Mouse (Mus musculus): ENCODE data around the gene Nxph4.

The Nxph4 gene

DNA sequence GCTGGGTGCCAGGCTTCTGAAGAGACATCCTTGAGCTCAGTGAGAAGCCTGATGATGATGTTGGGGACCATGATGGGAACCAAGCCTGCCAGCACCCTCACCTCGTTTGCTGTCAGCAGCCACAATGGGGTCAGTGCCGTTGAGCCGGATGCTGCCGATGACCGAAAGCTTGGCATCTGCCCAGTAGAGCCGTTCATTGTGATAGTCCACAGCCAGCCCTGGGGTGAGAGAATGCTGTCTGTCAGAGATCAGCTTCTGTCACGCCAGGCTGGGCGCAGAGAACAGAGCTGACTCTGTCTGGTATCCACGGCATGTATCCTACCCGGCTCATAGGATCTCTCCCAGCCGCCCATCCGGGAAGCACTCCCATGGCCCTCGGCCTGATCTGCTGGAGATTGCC is 7.7 kb upstream of the Nxph4 start:
- DNase-seq (ENCODE audit: low spot score): no peak

DNA sequence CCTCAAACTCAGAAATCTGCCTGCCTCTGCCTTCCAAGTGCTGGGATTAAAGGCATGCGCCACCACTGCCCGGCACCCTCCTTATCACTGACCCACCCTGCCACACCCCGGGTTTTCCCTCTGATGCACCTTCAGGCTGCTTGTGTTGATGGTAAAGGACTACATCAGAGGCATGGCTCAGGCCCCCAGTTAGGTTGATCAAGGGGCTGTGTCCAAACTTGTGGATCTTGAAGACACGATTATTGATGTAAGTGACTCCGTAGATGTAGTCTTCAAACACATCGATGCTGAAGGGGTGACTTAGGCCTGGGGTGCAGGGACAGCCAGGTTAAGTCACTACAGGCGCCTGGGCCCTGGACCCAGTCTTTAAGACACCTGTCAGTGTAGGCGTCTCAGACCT is 7.2 kb upstream of the Nxph4 start:
- DNase-seq (ENCODE audit: low spot score): no peak

DNA sequence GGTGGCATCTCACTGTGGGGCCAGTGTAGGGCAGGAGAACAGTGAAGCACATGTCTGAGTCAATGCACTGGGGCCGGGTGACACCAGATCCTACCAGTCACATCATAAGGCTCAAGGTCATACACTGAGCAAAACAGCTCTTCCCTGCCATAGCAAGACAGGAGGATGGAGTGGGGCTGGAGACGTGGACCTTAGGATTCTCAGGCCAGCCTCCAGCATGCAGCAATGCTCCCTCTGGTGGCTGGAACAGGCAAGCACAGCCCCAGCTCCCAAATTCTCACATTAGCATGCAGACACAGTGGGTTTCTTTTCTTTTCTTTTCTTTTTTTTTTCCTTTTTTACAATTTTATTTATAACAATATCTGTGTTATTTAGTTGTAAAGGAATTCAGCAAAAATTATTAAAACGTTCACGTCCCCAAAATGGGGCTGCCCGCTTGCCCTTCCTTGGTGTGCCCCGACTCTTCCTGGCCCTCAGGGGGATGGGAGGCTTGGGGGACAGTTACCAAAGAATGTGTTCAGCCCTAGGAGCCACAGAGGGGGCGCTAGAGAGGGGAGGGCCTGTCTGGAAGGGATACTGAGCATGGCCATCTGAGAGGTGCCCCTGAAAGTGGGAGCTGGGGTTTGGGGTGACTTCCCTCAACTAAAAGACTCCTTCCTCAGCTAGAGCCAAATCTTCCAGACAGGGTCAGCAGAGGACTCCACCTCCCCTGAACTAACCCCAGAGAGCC is 3.7 kb upstream of the Nxph4 start:
- DNase-seq (ENCODE audit: low spot score): peak; percentile 35

DNA sequence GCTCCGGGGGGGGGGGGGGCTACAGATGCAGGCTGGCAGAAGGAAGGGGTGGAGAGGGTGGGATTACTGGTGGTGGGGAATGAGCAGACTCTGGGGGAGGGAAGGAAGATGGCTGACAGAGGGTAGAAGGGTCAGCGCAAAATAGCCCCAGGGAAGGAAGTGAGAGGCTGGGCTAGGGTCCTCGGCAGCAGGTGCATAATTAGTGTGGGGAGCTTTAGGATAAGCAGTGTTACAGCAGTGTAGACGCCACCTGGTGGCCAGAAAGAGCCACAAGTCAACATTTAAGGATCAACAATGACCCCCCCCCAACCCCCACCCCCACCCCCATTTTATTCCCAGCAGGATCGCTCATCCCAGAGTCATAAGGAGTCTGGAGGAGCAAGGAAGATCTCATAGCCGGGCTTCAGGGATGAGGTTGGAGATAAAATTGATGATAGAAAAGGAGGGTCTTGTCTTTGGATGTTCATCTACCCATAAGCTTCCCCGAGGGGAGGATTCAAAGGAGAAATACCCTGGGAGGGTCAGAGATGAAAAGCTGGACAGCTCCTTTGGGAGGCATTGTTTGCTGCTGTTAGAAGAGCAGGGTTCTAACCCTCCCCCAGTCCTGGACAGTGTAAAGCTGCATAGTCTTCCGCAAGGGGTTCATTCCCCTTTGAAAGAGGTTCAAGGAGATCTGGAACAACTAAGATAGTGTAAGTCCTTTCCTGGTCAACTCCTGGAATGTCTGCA is 2.4 kb upstream of the Nxph4 start:
- no peak for DNase-seq (ENCODE audit: low spot score)

DNA sequence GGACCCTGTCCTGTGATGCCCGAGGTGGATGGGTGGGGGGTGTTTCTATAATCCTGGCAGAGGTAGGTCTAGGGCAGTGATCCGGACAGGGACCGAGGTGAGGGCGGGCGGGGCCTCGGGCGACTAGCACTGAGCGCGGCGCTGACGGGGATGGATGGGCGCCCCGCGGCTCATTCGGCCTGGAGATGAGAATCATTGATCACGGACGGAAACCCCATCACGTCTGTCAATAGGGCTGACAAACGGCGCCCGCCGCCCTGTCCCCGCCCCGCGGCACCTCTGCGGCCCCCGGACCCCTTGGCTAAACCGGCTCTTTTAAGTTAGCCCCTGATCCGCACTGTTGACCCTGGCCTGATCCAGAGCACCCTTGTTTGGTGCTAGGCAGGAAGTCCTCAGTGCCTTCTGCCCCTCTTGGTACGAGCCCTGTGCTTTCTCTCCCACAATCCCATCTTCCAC is 598 bp upstream of the Nxph4 start:
- DNase-seq (ENCODE audit: low spot score): no peak

DNA sequence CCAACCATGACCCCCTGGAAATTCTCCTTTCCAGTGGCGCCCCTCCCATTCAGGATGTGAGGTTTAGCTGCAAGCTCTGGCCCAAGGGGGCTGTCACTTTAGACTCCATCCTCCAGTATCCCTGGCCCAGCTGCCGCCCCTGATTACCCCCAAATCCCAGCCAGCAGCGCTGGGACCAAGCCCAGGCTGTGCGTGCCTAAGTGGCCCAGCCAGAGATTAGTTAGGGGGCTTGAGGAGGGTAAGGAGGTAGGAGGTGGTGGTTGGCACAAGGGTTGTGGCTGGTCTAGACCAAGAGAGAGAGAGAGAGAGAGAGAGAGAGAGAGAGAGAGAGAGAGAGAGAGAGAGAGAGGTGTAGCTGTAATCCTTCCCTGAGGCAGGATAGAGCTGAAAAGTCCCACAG is 2.8 kb downstream of the Nxph4 start:
- DNase-seq (ENCODE audit: low spot score): no peak

DNA sequence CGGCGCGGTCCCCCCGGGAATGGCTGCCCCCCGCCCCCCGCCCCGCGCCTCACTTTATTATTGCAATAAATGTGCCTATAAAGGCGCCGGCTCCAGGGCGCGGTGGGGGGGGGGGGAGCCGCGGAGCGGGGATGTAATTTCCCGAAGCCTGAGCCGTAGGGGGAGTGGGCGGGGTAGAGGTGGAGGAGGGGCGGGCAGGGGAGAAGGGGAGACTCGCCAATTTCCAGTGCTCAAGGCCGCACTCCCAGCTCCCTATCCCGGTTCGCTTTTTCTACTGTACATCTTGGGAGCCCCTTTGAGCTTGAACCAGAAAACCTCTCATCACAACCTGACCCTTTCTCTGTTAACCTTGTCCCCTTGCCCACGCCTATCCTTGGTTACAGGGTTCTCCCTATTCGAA is 3.4 kb downstream of the Nxph4 start:
- no peak for DNase-seq (ENCODE audit: low spot score)

DNA sequence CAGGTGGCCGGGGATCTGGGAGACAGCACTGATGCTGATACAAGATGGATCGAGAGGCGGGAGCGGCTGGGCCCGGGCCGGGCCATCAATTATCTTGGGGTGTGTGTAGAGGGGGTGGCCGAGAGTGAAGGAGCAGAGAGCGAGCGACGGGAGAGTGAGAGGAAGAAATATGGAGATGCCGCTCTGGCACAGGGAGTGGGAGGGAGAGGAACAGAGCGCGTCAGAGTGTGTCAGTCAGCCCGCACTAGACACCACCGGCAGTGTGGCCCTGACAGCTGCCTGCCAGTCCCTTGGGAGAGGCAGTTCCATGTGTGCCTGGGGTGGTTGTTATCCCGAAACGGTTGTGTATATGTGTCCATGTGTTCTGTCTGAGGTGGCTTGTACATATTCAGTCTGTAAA is 6.9 kb downstream of the Nxph4 start:
- no peak for DNase-seq (ENCODE audit: low spot score)

DNA sequence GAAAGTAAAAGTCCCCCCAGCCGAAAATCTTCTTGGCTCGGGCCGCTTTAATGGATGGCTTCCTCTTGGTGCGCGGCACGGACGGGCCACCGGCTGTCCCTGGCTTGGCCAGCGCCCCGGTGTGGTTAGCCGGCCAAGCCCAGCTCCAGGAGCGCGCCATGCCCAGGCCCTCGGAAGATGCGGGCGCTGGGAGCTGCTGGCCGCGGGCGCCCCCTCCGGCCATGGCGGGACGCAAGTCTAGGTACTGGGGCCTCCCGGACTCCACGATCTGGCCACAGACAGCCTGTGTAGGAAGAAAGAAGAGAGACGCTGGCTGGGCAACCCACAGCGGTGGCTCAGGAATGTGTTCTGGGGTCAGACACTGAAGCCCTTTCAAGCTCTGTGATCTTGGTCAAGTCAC is 7.7 kb downstream of the Nxph4 start:
- DNase-seq (ENCODE audit: low spot score): no peak

DNA sequence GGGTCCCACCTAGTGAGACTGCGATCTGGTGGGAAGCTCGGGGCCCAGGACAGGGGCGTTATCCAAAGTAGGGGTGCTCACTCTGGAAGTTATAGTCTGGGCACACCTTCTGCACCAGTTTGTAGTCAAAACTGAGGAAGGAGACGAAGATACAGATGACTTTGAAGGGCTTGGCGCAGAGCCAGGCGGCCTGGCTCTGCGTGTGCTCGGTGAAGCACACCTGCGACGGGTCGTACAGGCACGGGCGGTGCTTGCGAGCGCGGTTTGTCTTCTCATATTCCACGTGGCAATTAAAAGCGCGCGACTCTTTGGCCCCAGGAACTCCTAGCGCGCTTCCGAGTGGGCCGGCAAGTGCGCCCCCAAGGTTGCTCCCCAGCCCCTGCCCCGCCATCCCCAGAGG is 8.3 kb downstream of the Nxph4 start:
- no peak for DNase-seq (ENCODE audit: low spot score)

DNA sequence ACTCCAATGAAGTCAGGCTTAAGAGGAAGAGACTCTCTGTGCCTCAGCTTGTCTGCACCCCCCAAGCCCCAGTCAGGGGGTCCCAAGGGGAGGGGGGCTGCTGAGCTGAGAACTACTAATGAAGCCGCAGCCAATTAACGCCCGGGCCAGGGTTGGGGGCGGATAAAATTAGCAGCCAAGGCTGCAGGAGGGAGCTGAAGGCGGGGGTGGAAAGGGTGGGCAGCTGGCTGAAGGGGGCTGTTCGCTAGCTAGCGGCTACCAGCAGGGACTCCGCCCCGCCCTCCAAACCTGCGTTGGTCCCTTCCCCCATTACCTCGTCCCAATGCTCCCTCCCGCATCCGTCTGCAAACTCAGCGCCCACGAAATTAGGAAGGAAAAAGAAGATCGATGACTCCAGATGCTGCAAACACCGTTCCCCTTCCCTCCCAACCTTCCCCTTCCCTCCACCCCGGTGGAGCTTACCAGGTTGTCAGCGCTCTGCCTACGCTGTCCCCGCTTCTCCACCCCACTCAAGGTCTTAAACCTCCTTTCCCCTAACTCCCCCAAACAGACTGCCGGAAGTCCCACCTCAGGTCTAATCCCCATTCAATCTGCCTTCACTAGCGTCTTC is 9.6 kb downstream of the Nxph4 start:
- no peak for DNase-seq (ENCODE audit: low spot score)

DNA sequence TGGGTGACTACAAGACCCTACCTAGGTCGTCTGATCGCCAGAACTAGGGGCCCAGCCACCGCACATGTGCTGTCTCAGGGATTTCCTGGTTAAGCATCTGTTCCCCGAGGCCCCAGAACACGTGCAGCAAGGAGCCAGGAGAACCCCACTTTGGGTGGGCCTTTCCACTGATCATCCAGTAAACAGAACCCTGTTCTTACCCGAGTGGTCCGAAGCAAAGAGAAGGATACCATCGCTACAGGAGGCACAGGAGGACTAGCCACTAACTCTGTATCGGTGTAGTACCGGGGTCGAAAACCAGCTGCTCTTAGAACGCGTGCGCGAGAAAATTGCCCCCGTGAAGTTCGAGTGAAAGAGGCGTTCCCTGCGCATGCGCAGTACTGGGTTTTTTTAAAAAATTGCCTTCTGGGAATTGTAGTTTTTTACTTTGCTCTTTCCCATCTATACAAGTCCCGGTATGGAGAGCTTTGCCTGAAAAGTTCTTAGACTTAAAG is 12.2 kb downstream of the Nxph4 start, which contains the start of gene Shmt2:
Gene Shmt2 (minus strand): TSS at position 357 of the 494 bp plus-strand sequence.
- peak; percentile 90 for DNase-seq (ENCODE audit: low spot score)

DNA sequence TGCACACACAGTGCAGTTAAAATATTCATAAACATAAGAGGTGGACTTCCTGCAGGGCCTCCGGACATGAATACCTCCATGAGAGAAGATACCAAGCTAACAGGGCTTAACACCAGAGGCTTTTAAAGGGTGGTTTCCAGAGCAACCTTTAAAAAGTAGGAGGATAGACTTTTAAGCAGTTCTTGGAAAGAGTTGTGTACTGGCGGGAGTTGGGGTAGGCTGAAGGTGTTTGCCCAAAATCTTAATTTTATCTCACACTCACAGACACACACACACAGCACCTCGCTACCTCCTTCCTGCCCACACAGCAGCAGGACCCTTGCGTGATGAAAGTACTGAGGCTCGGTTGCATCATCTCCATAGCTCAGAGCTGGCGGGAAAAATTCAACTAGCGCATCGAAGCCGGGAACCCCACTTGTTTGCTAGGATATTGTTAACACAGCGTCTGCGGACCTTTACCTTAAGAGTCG is 12.7 kb downstream of the Nxph4 start:
- peak; percentile 36 for DNase-seq (ENCODE audit: low spot score)

DNA sequence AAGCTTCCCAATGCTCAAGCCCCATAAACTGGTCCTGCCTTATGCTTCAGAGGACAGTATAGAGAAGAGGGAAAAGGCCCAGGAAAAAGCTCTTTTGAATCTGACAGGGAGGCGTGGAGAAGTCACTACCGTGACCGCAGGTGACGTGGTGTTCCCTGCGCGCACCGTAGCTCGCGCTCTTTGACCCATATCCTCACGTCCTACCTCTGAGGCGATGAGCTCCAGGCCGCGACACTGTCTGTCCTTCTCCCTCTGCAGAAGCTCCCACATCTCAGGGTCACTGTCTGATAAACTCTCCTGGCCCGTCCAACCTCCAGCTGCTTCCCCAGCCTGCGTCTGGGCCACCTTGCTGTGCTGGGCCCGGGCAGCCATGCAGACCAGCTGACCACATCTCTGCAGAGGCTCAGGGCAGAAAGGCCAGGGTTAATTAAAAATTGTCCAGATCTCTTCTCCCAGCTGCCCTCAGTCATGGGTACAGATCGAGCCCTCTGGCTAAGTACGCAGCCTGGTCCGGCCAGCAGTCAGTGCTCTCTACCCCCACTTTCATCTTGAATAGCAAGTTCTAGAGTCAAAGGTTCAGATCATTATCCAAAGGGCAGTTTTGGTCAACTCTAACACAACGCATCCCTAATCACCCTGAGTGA is 13.5 kb downstream of the Nxph4 start:
- DNase-seq (ENCODE audit: low spot score): peak; percentile 50

DNA sequence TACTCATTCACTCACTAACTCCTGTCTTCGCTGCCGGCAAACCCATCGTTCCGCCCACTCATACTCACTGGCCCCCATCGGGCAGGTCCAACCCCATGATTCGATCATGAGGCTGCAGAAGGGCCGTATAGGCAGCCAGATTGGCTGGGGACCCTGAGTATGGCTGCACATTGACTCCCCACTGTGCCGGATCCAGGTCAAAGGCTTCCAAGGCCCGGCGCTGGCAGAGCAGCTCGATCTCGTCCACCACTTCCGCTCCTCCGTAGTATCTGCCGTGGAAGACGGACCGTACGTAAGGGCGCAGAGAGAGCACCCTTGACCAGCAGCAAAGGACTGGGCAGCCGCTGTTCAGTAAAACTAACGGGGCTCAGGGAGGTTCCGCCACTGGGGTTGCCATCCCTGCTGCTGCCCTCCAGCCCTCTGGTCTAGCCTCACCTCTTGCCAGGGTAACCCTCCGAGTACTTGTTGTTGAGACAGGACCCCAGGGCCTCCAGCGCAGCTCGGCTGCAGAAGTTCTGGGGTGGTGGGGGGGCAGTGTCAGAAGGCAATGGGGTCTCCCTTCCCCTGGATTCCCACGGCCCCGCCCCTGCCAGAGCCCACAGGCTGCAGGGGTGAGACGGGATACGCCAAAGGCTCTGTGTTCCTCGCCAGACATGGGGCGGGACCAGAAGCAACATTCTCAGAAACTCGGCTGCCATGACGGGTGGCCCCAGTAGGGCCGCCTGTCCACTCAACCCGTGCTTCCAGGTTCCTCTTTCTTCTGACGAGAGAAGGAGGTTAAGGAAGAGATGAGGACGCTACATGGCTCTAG is 14.3 kb downstream of the Nxph4 start:
- DNase-seq (ENCODE audit: low spot score): no peak

DNA sequence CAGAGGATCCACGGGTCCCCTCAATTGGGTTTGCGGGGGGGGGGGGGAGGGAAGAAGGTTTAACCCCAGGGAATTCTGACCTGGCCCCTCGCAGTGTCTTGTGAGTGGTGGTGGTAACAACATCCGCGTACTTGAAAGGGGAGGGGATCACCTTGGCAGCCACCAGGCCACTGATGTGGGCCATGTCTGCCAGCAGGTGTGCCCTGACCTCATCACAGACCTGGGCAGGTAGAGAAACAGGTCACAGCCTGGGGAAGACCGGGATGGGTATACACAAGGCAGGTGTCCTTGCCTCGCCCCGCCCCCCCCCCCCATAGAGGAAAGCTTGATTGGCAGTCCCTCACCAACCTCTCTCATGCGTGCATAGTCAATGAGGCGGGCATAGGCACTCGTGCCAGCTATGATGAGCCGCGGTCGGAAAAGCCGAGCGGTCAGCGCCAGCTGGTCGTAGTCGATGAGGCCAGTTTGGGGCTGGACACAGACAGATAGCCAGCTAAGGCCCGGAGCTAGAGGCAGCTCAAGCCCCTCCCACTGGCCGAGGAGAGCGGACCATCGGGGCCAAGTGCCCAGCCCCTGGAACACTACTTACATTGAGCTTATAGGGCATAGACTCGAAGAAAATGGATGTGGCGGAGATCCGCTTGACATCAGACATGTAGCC is 15.2 kb downstream of the Nxph4 start:
- DNase-seq (ENCODE audit: low spot score): no peak

DNA sequence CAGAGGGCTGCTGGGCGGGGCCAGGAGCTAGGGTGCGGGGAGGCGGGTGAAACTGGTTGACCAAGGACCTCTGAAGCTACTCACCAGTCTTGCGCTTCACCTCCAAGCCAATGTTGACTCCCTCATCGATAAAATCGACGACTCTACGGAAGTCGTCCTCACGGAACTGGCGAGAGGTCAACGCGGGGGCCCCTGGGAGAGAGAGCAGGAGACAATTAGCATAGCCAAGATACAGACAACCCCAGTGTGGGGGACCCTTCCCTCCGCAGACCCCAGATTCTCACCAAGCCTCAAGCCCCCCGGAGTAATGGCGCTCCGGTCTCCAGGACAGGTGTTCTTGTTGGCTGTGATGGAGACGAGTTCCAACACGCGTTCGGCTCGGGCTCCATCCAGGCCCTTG is 16.4 kb downstream of the Nxph4 start:
- DNase-seq (ENCODE audit: low spot score): no peak

DNA sequence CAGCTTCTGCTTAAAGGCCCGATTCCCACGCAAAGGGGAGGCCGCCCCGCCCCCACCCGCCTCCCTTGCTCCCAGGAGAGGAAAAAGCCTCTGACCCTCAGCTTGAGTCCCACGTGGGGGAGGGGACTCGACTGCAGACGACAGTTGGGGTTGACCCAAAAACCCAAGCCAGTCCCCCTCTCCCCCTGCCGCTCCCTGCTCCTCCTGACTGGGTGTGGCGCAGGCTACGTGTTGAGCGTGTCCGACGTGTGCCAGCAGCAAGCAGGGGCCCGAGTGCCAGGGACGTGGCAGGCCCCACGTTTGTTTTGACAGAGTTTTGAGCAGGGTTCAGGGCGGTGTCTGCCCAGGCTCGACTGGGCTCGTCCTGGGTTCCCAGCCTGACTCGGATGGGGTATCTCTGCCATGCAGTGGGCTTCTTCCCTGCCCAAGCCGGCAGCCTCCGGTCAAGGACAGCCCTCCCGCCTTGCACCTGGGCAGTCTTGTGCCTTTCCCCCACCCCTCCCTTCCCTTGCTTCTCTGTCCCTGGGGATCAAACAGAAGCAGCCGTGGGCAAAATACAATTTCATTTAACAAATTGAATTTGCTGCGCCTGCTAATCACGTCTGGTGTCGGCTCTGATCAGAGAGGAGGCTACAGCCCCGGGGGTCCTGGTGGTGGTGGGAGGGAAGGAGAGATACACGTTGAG is 17.6 kb downstream of the Nxph4 start:
- peak; percentile 40 for DNase-seq (ENCODE audit: low spot score)

DNA sequence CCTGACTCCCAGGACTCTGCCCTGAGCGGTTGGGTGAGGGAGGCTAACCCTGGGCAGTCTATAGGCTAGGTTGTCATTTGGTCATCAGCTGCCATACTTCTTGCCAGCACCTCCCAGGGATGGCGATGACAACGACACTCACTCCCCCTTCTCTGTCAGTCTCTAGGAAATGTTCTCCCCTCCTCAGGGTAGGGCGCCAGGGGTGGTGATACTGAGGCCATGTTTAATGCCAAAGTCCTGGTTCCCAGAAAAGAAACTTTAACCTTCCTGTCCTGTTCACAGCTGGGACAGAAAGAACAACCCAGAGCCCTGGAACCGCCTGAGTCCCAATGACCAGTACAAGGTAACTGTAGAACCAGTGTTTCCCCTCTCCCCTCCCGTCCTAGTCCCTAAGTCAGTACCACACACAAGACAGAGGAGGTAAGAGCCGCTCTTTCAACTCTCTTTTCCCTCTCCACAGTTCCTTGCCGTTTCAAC is 18.3 kb downstream of the Nxph4 start:
- DNase-seq (ENCODE audit: low spot score): no peak

DNA sequence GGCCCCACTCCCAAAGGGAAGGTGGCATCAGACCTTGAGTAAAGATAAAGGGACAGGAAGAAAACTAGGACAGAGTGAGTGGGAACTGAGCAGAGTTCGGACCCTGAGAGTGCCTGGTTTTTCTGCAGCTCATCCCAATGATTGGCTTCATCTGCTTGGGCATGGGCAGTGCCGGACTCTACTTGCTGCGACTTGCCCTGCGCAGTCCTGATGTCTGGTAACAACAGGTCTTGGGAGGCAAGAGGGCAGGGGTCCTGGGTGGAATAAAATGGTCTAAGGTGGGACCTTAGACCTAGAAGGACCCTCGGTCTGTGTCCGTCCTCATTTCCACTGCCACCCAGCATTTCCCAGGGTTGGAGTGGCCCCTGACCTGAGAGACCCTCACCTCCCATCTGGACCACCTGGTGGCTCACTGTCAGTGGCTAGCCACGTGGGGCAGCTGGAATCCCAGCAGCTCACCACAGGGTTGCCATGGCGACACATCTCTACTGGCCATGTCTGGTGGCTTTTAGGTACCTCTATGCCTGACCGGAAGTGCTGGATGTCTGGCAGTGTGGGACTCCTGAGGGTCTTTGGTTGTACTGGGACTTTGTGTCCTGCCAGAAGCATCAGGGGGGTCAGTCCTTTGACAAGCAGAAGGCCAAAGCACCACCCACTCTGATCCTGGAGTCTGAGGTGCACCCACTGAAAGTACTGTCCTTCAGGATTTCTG is 18.9 kb downstream of the Nxph4 start:
- no peak for DNase-seq (ENCODE audit: low spot score)

Data from yolk sac, embryonic 10.5 days (tissue).